Mouse (Mus musculus) layer of hippocampus, adult 9-10 months (tissue): Measurements from ENCODE around the gene BC003965.
"Not testable (repeated sequence)": the region's sequence is repeated elsewhere in the genome, so short reads cannot be mapped to it uniquely, and the experiment has no call there.

ENCODE experiments used
- DNase-seq: peaks from one replicate; pipeline ENCODE4 v3.0.0; 2022; ENCODE audit warnings: low spot score

BC003965 gene

DNA sequence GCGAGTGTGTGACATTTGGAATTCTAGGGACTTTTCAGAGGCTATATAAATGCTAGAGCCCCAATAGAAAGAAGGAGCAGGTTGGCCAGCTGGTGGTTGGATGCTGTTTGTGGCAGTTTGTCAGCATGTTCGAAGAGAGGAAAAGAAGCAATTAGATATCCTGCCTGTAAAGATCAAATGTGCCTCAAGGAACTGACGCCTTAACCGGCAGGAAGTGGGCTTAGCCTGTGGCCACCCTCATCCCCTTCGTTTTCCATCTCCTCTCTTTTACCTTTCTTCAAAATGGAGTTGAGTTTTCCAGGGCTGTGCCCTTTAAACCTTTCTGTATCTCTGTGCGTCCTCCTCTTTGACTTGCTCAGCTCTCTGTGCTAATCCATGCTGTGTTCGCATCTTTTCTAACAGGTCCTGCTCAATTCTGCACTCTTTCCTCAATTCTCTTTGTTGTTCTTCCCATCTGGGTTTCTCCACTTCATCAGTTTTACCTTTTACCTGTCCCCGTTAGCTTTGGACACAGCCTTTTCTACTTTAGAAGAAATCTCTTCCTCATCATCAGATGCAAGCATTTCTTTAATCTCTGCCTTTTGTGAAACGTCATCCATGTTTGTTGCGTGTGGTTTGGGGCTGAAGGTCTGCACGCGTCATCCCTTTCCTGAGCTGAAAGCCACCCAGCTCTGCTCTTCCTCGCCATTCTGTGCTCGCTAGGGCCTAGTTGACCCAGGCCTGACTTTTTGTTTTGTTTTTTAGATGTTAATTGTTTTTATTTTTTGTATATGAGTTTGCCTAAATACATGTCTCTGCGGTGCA lies 35.3 kb downstream of the BC003965 start:
- no peak for DNase-seq

DNA sequence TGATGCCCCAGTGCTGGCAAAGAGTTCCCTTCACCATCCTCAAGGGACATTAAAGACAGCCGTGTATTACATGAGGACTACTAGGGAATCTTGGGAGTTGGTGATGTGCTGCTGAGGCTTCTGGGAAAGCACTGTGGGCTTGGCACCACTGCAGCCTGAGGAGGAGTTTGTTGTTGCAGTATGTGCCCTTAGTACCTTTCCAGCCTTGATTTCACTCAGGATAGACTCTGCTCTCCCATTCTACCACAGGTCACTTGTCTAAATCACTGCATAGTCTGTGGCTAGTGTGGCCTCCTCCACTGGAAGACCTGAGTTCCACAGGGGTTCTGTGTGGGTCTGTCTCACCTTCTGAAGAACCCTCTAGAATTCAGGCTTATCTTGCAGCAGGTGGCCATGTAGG lies 36.4 kb downstream of the BC003965 start:
- no peak for DNase-seq

DNA sequence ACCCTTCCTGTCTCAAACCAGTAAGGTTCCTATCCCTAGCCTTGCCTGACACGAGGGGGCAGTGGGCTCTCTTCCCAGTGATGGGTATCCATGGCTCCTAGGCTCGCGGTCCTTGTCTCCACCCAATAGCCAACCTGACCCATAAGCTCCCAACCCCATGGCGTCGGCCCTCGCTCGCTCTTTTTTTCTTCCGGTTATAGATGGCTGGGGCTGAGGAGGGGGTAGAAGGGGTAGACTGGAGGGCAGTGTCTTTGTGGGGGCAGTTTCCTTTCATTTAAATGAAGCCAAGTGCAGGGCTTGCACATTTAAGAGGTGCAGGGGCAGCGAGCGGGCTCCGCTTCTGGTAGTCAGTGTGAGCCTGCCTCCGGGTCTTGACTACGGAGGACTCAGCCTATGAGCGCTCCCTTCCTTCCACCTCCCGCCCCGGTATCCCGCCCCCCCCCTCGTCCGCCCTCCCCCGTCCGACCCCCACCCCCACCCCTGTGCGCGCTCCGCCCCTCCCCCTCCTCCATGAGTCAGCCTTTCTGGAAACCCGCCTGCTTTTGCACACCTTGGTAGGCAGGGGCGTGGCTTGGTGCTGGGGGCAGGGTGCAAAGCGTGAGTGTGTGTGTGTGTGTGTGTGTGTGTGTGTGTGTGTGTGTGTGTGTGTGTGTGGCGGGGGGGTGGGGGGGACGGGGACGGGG lies 37.6 kb downstream of the BC003965 start:
- DNase-seq = no peak

DNA sequence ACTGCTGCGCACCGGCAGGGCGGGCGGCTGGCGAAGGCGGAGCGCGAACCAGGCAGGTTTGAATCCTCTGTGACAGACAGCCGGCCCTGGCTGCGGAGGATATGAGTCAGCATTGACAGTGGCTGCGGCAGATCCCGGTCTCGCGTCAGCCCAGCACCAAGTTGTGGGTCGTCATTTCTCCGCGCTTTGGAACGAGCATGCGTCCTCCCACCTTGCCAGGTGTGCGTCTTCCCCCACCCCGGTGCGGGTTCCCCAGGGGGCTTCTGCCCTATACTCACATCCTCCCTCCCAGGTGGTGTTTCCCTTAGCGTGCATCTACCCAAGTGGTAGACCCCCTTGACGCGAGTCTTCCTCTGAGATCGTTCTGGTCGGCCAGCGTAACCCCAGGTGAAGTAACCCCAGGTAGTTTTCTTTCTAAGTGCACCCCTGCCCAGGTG lies 38.2 kb downstream of the BC003965 start:
- not testable (repeated sequence) for DNase-seq

GRCm38 (mm10) chr17:25222951-25223601 lies 38.7 kb downstream of the BC003965 start:
- DNase-seq = no peak

- no peak for DNase-seq
Observed at GRCm38 (mm10) chr17:25224586-25225222, 40.4 kb downstream of the BC003965 start.

DNA sequence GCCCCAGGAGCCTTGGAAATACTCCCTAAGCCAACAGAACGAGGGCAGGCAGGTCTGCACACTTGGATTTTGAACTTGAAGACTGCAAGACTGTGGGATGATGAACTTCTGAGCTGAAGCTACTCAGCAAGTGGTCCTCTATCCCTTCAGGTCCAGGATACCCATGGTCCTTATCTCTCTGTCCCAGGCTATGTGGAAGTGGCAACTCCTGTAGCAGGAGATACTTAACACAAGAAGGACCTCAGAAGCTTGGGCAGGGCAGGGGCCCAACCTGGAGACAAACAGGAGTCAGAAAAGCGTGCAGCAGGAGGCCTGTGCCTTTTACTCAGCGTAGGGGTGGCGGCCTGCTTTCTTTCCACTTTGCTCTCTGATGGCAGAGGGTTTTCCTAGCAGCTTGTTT lies 41.3 kb downstream of the BC003965 start:
- DNase-seq = no peak

DNA sequence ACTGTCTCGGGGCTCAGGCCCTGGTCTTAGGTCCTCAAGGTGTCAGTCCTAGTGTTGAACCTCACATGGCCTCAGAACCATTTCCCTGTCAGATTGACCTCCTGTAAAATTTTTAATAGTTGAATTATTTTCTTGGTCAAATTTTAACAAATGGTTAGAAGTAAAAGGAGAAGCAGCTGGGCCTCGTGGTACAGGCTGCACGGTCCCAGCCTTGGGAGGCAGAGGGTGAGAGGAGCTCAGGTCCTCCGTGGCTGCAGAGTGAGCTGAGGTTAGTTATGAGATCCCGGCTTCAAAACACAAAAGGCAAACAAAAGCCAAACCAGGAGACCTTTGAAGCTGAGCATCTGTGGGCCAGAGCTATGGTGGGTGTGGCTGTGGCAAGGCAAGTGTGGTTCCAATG lies 43.6 kb downstream of the BC003965 start:
- DNase-seq = no peak

DNA sequence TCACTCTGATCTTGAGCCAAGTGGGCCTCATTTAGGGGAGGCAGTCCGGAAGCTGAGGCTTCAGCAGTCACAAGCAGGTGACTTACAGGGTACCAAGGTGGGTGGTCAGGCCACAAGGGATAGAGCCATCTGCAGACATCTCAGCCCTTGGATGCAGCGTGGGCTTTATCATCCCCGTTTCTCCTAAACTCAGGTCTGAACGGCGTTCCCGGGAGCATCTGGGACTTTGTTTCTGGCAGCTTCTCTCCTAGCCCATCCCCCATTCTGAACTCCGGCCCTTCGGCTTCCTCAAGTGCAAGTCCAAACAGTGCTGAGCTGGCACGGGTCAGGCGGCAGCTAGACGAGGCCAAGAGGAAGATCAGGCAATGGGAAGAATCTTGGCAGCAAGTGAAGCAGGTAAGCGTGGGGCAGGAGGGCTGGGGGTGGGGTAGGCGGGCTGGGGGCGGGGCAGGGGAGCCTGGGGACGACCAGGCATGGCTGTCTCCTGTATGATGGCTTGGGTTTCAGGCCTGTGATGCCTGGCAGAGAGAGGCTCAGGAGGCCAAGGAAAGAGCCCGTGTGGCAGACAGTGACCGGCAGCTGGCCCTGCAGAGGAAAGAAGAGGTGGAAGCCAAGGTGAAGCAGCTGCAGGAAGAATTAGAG lies 45.8 kb downstream of the BC003965 start:
- not testable (repeated sequence) for DNase-seq

DNA sequence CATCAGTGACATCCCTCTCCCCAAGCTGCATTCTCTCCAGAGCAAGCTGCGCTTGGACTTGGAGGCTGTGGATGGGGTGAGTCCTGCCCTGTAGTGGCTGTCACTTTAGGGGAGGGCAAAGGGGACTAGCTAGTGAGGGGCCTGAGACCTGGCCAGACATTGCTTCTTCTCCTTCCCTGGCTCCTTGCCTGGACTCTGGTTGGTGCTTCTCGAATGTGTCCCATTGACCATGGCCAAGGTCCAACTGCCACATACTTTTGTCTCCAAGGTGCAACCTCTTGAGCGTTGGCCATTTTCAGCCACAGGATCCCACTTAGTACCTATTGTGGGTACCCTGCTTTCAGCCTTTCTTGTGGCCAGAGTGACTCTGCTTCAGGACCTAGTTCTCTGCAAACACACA lies 46.3 kb downstream of the BC003965 start:
- DNase-seq = no peak

DNA sequence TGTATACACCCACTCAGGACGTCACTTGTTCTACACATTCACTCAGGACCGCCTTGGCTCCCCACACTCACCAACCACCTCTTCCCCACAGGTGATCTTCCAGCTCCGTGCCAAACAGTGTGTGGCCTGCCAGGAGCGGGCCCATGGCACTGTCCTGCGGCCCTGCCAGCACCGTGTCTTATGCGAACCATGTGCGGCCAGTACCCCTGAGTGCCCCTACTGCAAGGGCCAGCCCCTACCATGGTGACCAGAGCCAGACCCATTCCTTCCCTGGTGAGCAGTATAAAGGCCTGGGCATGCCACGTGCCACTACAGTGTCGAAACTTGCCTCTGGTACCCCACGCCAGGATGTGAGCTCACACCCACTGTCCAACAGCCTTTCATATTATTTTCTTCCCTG lies 47.3 kb downstream of the BC003965 start:
- DNase-seq = not testable (repeated sequence)

GRCm38 (mm10) chr17:25235635-25236034 lies 51.3 kb downstream of the BC003965 start:
- no peak for DNase-seq
